Mouse (Mus musculus) cerebellum, adult 11 months (tissue): ENCODE measurements around the gene Zdhhc17.

Source experiments
- DNase-seq: peaks from one replicate; pipeline ENCODE4 v3.0.0; 2022

Gene Zdhhc17

DNA sequence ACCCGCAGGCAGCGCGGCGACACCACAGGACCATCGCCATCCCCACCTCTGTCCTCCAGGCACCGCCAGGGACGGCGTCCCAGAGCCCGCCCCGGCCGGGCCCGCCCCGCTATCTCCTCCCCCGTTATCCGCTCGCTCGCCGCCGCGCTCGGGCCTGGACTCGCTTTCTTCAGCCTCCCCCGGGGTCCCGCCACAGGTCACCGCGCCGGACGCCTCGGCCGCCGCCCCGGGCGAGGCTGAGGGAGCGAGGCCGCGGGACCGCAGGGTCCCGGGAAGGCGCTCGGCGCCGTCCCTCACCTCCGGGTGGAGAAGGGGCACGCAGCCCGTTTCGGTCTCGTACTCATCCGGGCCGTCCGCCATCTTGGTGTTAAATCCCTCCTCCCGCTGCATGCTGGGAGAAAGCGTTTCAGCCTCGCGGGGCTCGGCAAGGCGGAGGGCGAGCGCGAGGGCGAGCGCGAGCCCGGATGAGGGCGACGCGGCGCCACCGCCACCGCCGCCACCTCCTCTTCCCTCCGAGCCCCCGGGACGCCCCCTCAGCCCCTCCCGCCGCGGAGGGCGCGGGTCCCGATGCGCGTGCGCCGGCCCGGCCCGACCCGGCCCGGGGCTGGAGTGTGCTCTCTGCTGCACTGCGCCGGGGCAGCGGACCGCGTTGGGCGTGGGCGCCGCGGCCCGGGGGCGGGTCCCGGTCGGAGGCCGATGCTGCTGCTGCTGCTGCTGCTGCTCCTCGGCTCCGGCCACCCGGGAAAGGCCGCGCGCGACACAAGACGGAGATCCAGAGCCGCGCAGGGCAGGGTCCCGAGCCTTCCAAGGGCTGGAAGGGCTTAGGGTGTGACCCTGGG, at the start of gene Zdhhc17:
Zdhhc17 (minus strand) TSS at position 500 of the 839 bp plus-strand sequence.
- DNase-seq = peak; percentile 88

DNA sequence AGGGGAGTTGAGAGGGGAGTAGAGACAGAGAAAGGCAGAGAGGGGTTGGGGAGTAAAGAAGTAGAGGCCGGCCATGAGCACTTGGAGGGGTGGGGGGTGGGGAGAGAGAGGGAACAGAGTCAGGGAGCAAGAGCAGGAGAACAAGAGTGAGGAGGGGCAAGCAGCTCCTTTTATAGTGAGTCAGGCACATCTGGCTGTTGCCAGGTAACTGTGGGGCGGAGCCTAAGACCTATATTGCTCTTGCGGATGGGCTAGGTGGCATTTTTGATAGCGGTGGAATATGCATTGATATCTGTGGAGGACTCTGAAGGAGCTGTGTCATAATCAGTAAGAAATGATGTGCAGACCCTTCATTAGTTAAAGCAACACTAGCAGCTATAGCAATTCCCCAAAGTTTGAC, 45.8 kb upstream of the Zdhhc17 start:
- DNase-seq = no peak

DNA sequence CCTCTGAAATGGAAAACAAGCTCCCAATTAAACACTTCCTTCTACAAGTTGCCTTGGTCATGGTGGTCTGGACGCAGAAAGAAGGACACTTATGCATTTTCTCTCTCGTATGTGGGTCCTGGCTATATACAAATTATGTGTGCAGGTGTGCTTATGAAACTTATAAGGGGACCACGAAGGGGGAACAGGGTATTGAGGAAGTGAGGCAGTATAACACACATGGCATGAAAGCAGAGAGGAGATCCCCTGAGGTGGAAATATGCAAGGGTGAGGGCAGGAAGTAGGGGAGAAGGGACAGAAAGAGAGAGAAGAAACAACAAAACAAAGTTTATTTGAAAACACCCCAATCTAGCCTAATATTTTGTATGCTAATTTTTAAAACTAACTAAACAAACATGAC, 41.7 kb upstream of the Zdhhc17 start:
- DNase-seq = no peak

DNA sequence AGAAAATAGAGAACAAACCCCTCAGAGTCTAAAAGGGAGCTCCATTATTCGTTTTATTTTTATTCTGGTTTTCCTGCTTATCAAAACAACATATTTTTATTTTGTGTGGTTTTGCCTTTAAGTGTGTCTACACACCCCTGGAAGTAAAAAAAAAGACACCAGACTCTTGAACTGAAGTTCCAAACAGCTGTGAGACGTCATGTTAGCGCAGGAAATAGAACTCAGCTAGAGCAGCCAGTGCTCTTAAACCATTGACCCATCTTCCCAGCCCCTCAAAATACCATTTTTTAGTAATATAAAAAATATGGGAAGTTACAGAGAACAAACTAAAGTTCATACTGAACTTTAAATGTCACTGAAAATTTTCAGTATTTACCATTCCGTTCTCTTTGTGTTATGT, 40.6 kb upstream of the Zdhhc17 start:
- no peak for DNase-seq

DNA sequence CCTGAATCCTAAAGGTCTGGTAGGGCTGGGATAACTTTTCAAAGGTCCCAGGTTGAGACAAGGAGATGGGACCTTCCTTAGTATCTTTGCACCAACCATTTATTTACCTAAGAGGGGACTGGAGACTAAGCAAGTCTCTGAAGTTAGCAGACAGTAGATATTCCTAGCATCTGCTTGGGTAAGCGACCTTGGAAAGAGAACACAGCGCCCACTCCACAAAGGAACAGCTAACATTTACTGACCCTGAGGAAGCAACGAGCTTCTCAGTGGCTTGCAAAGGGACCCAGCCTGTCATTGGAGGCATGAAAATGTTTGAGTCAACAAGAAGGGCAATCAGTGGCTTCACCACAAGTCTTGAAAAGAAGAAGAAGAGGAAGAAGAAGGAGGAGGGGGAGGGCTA, 40.1 kb upstream of the Zdhhc17 start:
- DNase-seq = no peak

DNA sequence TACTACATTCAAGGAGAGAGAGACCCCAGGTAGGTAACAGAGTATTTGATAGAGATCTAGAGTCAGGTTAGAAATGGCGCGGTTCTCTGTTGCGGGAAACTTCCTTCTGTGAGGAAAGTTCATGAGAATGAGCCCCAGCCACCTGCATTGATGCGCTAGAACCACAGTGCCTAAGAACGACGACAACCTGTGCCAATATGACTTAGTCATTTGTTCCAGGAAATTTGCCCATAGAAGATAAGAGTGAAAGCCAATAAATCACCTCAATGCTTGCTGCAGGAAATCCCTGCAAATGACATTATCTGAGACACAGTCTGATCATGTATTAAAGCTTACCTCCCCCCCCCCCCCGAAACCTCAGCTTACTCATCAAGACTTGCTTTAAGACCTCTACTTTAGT, 38.0 kb upstream of the Zdhhc17 start:
- DNase-seq = no peak

DNA sequence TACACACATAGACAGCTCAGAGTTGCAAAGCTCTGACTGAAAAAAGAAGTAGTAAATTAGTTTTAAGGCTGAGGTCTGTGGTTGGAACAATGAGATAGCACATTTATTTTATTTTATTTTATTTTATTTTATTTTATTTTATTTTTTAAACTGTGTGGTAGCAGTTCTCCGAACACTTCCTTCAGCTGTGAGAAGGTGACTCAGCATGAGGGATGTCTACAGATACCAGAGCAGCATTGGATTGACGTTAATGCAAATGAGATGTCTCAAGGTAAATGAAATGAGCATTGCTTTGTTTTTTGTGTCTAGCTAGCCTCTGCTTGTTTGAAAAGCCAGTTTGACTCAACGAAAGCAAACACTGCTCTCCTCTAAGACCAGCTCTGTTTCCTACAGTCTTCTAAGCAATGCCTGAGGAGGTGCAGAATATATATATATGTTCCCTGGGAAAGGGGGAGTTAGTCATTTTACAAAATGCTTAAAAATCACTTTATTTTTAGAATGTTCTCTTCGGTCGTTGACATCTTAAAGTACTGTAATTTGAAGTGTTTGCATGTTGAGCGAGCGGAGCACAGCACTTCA, 30.2 kb upstream of the Zdhhc17 start:
- DNase-seq = no peak

DNA sequence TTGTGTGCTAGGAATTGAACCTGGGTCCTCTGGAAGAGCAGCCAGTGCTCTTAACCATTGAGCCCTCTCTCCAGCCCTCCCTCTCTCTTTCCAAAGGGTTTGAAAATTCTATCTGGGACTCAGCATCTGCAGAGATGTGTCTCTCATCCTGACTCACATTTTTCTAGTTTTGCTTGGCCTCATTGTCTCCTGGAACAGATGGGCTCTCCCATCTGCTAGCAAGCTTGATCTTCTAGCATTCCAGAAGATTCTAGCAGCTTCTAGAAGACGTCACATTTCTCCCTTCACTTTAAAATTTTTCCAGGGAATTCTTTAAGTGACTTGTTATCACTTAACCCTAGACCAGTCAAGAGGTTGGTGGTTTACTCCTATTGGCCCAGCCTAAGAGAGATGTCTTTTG, 26.9 kb upstream of the Zdhhc17 start:
- DNase-seq = no peak

DNA sequence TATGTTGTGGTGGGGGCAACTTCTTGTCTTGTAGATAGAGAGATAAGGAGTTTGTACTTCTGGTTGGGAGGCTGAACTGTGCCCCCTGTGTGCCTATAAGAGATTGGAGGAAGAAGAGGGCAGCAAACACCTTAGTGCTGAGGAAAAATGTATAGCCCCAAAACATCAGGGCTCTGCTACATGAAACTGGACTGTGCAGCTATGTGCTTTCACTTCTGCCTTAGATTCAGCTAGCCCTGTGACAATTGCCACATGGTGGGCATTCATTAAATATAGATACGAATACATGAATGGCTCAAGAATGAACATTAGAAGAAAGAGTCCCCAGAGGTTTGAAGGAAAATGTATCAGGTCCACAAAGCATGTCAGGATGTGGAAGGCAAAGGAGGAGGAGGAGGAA, 25.2 kb upstream of the Zdhhc17 start:
- no peak for DNase-seq

DNA sequence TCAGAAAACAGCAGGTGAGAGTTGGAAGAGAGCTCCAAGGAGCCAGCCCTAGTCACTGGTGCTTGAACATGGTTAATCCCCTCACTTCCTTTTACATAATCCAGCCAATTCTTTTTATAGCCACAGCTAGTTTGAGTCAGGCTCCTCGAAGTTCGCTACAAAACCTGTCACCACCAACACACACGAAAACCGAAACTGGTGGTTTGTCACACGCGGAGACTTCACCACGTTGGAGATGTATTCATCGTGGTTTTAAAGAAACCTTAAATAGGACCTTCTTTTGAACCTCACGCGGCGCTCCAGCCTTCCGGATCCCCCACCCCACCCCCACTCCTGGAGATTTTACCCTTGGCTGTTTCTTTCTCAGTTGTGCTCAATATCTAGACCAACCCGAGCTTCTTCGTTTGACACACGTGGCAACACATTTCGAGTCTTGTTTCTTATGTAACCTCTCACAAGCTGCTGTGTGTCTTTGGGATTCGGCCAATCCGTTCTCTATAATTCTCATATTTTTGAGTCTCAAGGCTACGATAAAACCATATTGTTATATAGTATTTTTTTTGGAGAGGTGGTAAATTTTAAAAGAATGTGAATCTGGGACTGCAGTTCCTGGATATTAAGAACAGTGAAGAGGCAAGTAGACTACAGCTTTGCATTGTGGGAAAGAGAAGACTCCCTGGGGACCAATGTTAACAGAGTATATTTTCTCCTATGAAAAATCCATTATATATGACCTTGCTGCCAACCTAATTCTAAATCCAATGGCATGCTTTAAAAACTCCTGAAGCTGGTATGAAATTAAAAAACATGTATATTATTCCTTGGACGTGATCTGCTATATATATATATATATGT, 21.8 kb upstream of the Zdhhc17 start:
- peak; percentile 21 for DNase-seq

DNA sequence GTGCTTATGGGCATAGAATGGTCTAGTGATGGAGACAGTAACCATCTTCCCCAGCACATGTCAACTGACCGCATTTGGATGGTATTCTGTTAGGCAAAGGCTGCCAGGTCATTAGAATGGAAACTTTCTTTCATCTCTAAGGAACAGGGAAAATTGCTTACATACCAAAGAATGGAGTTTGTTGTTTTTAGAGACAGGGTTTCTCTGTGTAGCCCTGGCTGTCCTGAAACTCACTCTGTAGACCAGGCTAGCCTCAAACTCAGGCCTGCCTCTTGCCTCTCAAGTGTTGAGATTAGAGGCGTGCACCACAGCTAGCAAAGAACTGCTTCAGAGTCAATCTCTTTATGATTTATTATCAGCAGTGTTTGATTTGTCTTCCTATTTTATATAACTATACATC, 20.9 kb upstream of the Zdhhc17 start:
- no peak for DNase-seq

DNA sequence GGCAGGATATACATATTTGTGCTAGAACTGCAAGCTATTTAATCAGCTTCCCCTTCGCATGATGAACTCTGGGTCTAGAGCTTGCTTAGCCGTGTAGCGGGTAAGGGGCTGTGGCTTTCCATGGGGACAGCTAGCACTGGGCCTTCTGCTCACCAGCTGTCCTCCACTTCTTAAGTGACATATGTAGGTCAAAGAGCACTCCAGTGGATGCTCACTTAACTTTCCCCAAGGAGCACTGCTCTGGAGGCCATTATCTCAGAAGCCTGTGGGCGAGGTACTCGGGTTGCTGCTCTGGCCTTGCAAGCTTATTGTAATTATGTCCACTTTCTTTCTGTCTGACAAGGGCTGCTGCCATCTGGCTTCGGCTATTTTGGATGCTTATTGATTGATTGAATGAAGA, 16.2 kb upstream of the Zdhhc17 start:
- no peak for DNase-seq

DNA sequence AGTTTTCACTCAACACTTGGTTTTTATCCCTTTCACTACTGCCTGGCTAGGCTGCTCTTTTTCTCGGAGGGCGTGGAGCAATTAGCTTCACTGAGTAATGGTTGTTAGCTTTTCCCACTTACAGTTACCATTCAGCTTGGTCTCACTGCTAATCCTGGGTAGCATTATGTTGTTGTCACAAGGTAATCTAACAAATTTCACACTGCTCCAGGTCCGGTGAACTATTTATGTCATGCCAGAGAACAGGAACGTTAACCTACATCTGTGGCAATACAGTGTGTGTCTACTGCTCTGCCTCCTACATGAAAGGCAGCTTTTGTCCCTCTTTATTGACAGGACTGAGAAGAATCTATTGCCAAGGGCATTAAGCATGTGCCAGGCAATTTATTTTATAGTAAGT, 14.8 kb upstream of the Zdhhc17 start:
- DNase-seq = no peak

DNA sequence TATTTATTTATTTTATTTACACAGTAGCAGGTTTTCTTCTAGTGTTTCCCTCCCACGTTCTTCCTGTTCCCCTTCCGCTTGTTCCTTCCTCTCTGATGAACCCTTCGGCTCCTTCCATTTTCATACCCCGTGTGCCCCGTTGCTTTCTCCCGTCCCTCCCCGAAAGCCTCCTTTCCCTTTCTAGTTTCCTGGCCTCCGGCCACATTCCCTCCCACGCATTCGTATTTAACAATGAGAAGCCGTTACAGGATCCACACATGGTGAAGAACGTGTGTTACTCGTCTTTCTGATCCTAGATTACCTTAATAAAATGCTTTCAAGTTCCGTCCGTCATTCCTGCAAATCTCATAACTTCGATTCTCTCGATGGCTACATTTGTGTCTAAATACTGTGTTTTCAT, 4.5 kb upstream of the Zdhhc17 start:
- no peak for DNase-seq

DNA sequence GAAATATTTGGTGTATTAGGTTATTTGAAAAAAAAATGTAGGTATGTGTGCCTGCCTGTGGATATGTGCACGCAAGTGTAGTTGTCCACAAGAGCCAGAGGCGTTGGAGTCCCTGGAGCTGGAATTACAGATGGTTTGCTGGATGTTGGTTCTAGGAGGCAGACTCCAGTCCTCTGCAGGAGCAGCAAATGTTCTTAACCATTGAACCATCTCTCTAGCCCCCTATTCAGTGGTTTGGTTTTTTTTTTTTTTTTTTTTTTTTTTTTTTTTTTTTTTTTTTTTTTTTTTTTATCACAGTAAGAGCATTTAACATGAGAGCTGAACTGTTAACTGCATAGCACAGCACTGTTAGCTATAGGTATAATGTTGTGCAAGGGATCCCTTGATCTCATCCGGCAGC, 3.3 kb upstream of the Zdhhc17 start:
- no peak for DNase-seq

DNA sequence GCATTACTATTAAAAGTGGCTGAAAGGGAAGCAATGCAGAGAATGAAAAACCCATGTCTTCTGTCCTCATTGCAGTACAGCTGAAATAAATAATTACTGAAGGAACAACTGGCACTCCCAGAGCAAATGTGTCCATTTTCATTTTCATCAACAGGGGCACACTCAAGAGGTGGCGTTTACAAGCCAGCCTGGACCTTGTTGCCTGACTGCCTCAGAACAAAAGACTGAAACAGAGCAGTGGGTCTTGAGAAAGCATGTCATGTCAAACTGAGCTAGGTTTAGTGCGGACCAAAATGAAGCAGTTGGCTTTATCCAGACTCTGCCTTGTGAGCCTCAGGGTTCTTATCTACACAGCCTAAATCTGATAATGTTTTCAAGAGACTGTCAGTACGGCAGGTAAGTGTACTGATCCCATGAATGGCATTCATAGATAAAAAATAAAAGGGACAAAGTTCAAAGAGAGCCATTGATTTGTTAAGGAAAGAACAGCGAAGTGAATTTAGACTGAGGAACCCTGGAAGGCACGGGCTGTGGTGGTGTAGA, 2.6 kb upstream of the Zdhhc17 start:
- DNase-seq = no peak

DNA sequence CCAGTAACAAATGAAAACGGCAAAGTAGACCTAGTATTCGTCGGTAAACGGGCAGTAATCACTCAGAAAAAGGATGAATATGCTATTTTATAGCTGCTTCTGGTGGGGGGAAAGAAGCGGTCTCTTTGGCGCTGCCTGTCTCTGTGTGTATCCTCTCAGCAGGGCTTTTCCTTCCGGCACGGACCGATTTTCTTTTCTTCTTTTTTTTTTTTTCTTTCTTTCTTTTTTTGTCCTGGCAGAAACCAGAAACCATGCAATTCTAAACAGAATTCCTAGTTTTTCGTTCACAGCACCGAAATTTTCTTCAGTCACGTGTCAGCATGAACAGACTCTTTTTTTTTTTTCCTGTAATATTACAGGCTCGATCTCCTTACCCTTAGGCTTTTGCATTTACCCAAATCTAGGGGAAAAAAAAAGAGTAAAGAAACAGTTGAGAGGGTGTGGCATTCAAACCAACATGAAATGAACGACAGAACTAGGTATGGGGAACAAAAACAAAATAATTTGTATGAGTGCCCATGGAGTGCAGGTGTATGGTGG, 1.4 kb upstream of the Zdhhc17 start:
- no peak for DNase-seq

DNA sequence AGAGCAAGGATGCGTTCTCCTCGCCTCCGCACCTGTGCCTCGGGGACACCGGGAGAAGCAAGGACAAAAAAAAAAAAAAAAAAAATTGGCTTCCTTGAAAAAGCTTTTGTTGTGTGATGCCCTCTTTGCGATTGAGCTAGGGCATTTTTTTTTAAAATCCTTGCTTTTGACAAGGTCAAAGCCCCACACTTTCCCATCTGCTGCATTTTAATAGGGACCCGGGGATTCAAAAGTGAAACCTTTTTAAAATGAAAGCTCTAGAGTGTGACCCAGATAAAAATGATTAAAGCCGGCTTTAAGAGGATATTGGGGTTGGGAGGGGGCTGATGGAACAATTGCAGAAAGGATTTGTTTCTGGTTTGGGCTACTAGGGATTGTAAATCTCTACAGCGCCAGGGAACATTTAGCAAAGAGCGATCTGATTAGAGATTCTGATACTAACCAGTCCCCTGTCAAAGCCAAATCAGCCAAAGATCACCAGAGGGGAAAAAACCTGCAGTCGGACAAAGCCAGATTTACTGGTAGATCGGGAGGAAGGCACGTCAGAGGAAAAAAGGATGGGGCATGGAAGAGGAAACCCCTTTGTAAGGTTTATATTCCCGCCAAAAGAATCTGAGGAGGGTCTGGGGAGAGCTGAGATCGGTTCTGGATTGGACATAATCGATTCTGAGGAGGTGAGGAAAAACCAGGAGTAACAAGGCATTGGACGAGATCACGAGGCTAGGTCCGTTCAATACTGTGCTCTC, 713 bp upstream of the Zdhhc17 start:
- peak; percentile 27 for DNase-seq

DNA sequence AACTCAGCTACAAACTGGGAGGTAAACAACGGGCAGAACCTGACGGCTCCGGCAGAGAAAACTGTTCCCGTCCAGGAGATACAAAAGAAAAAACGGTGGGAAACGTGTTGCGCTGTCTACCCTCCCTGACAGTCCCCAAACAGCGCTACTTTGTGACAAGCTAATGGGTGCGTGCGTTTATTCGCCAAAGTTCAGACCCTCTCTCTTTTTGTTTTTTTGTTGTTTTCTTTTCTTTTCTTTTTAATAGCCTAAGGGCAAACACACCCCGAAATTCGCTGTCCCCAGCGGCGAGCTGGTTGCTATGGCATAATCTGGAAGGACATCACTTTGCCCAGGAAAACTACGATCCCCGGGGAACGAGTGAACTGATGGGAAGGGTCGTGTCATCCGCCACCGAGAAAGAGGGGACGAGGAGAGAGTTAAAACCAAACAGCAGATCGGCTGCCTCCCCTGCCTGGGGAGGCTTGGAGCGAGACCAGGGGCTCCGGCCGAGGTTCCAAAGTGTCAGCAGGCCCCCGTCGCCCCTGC, 763 bp downstream of the Zdhhc17 start:
- no peak for DNase-seq

DNA sequence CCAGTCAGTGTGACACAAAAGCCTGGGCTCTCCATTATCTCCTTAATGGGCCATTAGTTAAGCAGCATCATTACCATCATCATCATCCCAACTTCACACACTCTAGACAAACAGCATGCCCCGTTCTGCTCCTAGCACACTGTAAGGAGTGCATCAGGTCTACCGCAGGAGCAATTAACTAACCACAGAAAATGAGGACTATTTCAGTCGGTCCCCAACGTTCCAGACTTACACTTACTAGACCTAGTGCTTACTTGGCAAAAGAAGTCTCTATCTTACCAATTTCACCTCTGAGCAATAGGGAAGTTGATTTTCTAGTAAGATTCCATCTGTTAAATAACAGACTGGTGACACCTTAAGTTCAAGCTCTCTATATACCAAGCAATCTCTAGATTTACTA, 2.3 kb downstream of the Zdhhc17 start:
- DNase-seq = no peak

DNA sequence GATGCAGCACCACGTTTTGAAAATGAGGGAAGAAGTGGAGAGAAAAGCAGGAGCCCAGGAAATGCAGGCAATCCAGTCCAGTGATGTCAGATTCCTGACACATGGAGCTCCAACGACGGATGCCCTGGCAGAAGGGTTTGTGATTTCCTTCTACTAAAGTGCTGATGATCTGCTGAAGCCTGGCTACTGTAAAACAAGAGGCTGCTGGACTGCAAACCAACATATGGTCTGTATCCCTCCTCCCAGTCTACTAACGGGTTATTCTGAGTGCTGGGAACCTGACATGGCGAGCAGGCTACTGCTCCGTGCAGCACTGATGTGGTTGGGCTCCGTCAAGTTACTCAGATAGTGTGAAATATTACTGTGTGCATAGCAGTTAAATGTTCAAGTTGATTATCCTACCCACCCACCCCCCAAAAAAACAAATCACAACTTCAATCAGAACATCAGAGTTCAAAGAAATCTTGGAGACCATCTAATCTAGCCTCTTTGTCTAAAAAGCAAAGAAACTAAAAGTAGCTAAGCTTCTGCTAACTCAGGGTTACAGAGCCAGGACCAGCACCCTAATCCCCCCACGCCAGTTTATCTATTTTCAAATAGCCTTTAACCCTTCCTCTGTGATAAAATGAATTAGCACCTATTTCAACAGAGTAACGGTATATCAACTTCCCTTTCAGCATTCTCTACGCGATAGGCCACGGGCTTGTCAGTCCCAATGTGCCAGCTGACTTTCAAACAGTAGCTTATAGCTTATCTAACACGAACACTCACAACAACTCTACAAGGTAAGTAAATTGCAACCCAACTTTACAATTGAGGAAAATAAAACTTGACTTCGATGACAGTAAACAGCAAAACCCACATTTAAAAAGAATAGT, 4.1 kb downstream of the Zdhhc17 start:
- DNase-seq = peak; percentile 22
